Mouse (Mus musculus) gastrocnemius, postnatal 14 days (tissue): ENCODE data around the gene Sik2. TPM values are rescaled to one million over a fixed set of nuclear protein-coding genes. Genes with fewer than 3 reads are reported as not detected.
A peak's percentile ranks its signal among the peaks of the same experiment; 100 is the strongest.

Source experiments
- DNase-seq: peaks from one replicate; pipeline ENCODE4 v3.0.0; 2021; ENCODE audit warnings: mixed read lengths
- intact Hi-C: fragments of 180-260 bp; cut with DNase I; formaldehyde crosslinking; loops from one replicate; pipeline ENCODE4 v1.15.1; 2025; ENCODE audit warnings: low total_unique reads
- total RNA-seq, 2 experiments: library from RNA; stranded (reverse); gene quantifications; 2 replicates each; pipeline ENCODE4 v1.2.3; 2021

The Sik2 gene
- total RNA-seq, 2 experiments from 2014 or later: 12.0 to 13.3 TPM

GRCm38 (mm10) chr9:50850713-50851112 lies 158.2 kb downstream of the Sik2 start:
- intact Hi-C loops: loop anchor here (2.0 kb wide), 1 partner anchor 302 kb away; no protein-coding TSS in a partner anchor
- no peak for DNase-seq

DNA sequence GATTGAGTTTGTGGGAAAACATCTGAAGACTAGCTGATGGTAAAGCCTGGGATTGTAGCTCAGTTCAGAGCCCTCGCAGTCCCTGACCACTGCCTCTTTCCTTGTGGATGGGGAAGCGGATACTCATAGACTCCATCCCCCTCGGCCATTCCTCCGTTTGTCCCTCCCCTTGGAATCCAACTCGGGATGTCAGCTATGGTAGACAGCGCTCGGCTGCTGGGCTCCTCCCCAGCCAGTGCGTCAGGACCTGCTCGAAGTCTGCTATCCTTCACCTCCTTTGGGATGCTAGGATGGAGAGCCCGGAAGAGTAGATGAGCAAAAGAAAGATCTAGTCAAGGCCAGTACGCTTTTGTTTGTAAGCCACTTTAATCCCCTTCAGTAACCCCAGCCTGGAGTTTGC lies 158.6 kb downstream of the Sik2 start:
- no peak for DNase-seq
- intact Hi-C loops: loop anchor here (2.0 kb wide), 1 partner anchor 303 kb away; no protein-coding TSS in a partner anchor

DNA sequence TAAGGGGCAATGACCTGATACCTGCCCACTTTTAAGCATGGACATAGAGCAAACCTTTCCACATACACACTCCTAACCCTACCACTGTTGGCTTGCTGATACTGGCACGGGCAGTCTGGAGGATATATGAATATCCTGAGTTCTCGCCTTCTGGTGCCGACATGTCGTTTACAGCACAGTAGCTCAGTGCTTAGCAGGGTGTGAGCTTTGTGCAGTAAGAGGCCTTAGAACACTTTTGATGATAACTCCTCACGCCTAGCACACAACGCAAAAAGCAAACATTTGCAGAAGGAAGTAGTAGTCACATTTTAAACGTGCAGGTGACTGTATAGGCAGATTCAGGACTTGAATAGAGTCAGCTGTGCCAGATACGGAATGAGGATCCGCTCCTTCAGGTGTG lies 159.1 kb downstream of the Sik2 start:
- intact Hi-C loops: loop anchor here (1.0 to 2.0 kb wide), 2 partner anchors 160 to 303 kb away; partner anchors contain the start of gene Sik2
- no peak for DNase-seq

GRCm38 (mm10) chr9:50849249-50849648 lies 159.6 kb downstream of the Sik2 start:
- DNase-seq: peak; percentile 85
- intact Hi-C loops: loop anchor here (1.0 kb wide), 1 partner anchor 160 kb away; the partner anchor contains the start of gene Sik2

DNA sequence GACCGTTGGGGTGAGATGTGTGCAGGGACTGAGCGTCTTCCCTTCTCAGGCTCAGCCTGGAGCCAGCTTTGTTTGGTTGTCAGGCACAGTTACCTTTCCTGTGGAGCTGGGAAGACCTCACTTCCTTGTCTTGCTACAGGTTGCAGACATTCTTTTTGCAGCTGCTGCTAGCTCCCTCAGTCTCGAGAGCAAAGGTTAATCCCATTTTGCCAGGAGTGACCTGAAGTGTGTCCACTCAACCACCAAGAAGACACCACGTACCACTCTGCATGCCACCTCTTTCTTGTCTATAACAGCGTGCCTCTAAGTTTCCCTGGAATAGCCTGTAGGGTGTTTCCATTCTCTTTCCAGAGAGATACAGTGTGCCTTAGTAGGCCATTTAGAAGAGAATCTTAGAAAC lies 160.1 kb downstream of the Sik2 start:
- intact Hi-C loops: loop anchor here (1.0 kb wide), 1 partner anchor 160 kb away; the partner anchor contains the start of gene Sik2
- no peak for DNase-seq

- intact Hi-C loops: no loop called here
- DNase-seq: no peak
Observed at GRCm38 (mm10) chr9:50847606-50848368, 161.1 kb downstream of the Sik2 start.

DNA sequence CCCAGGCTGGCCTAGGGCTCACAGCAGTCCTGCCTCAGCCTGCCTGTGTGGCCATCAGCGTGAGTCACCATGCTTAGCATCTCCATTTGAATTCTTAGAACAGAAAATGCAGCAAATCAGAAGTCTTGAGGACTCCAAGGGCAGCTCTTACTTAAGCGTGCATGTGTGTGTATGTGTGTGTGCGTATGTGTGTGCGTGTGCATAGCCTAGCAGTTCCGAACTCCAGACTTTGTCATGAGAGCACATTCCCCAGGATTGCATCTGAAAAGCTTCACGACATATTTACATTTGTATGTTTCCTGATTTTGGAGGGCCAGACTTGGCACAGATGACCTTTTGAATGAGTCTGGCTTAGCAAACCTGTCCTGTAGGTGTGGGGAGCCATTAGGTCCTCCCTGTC lies 161.7 kb downstream of the Sik2 start:
- no peak for DNase-seq
- intact Hi-C loops: no loop called here

DNA sequence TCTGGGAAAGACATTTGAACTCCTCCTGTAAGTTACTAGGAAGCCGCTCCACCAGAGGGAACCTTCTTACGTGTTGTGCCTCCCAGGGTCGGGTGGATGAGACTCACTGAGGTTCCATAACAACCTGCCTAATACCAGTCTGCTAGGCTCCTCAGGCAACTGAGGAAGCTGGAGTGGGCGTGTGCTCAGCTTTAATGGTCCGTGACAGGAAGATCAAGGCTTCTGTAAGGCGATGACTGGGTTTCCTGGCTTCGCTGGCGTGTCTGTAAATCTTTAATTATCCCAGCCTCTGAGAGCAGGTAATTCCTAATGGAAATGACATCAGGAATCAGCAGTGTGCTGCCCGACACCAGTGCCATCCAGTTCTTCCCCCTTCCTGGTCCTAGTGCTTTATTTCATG lies 163.3 kb downstream of the Sik2 start:
- intact Hi-C loops: loop anchor here (2.0 kb wide), 1 partner anchor 41 kb away; no protein-coding TSS in a partner anchor
- DNase-seq: no peak

GRCm38 (mm10) chr9:50845081-50845480 lies 163.8 kb downstream of the Sik2 start, which contains the start of gene Ppp2r1b:
Ppp2r1b (plus strand) TSS chr9:50845301.
- DNase-seq: no peak
- intact Hi-C loops: loop anchor here (2.0 kb wide), 1 partner anchor 40 kb away; no protein-coding TSS in a partner anchor

Other genes with a start within 250 kb of the Sik2 start
- gene Fdxacb1, start 240.8 kb downstream of the Sik2 start, total RNA-seq: 1 to 10 TPM; 3.4 to 4.4 TPM
- gene Alg9, start 234.1 kb downstream of the Sik2 start, total RNA-seq: 1 to 10 TPM; 7.1 to 8.6 TPM
- gene 1110032A03Rik, start 233.6 kb downstream of the Sik2 start, total RNA-seq: 10 to 100 TPM in 1 of 2 experiments, 1 to 10 TPM in 1; 7.9 to 11.9 TPM
- gene Ppp2r1b, start 163.8 kb downstream of the Sik2 start, total RNA-seq: 1 to 10 TPM; 5.5 to 5.8 TPM
- gene Btg4, start 51.8 kb upstream of the Sik2 start, total RNA-seq: not detected
- 1 to 10 TPM; 2.3 to 3.5 TPM for gene Layn, start 68.0 kb upstream of the Sik2 start, total RNA-seq
- not detected for gene 4833427G06Rik, start 93.0 kb upstream of the Sik2 start, total RNA-seq
- gene Gm32742, start 156.4 kb upstream of the Sik2 start, total RNA-seq: not detected
- under 1 TPM; 0.11 to 0.16 TPM for gene Pou2af1, start 204.6 kb upstream of the Sik2 start, total RNA-seq